Mouse (Mus musculus) 416B (cell line): ENCODE results near the gene Drd2.

Experiments used
- DNase-seq: peaks from one replicate; pipeline ENCODE4 v3.0.0; 2011; ENCODE audit warnings: low read depth

The Drd2 gene

DNA sequence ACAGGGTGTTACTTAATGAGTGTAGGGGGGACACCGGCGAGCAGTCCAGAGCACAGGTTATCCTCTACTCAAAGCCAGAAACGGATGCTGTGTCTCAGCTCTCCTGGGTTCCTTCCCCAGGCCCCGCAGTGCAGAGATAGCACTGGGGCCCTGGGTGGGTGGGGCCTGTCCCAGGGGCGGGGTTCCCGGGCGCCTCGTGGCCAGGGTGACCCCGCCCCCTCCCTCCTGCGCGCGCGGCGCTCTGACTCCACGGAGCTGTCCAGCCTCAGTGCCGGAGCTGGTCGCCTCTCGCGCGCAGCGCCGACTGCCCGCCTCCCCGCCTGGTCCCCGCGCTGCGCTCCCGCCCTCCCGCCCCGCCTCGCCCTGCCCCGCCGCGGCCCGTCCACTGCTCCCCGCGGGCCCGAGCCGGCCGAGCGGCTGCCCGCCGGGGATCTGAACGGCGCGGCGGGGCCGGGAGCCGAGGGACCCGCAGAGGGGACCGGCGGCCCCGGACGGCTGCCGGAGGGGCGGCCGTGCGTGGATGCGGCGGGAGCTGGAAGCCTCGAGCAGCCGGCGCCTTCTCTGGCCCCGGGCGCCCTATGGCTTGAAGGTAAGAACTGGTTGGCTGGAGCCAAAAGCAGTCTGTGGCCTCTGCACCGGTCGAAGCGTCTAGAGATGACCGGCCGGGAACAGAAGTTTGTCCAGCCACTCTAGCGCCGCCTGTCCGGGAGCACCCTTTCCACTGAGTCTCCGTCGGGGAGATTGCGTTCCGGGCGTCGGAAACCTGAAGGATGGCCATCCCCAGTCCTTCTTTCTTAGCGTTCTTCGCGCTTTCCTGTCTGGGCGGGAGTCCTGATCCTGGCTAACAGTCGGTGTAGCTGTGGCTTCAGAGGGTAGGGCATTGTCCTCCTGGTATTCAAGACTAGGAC, at the start of gene Drd2:
Gene Drd2, plus strand, starts transcription at position 492 of the 908 bp plus-strand sequence.
- DNase-seq, result no peak

GRCm38 (mm10) chr9:49295101-49295500, 45.3 kb upstream of the Drd2 start:
- DNase-seq, result no peak

- DNase-seq, result no peak
These were observed 32.9 kb upstream of the Drd2 start for GRCm38 (mm10) chr9:49307576-49307975.

- DNase-seq, result no peak
These were observed 29.6 kb upstream of the Drd2 start for GRCm38 (mm10) chr9:49310821-49311220.

- DNase-seq, result no peak
These were observed 21.8 kb upstream of the Drd2 start for GRCm38 (mm10) chr9:49318638-49319037.

- no peak for DNase-seq
These were observed 578 bp downstream of the Drd2 start for GRCm38 (mm10) chr9:49341044-49341365.

GRCm38 (mm10) chr9:49365763-49366162, 25.3 kb downstream of the Drd2 start:
- no peak for DNase-seq

GRCm38 (mm10) chr9:49373946-49374345, 33.5 kb downstream of the Drd2 start:
- DNase-seq, result no peak

GRCm38 (mm10) chr9:49379962-49380361, 39.5 kb downstream of the Drd2 start:
- DNase-seq, result no peak

DNA sequence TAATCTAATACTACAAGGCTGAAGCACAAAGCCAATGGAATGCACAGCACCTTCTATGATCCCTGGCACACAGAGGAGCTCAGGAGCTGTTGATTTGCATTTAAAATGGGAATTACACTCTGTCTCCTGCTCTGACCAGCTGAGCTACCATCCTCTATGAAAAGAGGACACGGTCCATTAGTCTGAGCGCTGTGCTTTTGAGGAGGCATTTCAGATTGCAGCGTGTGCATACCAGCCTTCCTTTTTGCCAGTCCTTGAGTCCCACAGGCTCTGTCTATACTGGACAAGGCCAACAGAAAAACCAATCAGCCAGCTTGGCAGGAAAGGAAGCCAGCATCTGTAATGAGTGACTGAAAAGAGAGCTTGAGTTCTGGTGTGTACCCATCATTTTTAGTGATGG, 43.6 kb downstream of the Drd2 start:
- DNase-seq, result no peak

DNA sequence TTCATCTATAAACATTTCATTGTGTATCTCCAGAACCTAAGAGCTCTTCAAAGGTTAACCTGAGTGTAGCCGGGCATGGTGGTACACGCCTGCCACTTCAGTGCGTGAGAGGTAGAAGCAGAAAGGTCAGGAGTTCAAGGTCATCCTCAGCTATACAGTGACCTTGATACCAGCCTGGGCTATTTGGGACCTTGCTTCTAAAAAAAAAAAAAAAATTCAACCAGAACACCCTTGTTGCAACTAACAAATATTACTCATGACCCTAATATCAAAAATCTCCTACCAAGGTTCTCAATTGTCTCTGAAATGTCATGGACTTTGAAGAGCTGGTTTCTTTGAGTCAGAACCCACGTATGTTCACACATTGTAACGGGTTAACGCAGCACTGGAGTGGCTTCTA, 44.4 kb downstream of the Drd2 start:
- DNase-seq, result no peak

DNA sequence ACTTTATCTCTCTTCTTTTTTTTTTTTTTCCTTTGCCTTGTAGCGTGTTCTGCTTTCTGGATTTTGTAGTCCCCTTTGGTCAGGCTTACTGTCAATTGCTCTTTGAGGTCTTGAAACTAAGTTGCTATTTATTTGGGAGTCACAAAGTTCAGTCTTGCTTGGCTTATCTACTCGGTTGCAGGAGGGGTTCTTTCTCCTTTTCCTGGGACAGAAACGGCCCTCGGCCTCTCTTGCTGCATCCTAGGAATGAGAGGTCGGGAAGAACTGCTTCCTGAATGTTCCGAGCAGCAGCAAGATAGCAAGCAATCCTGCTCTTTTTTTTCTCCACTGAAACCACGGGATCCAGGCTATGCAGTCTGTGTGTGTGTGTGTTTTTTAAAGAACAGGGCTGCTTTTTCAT, 44.9 kb downstream of the Drd2 start:
- DNase-seq, result no peak

DNA sequence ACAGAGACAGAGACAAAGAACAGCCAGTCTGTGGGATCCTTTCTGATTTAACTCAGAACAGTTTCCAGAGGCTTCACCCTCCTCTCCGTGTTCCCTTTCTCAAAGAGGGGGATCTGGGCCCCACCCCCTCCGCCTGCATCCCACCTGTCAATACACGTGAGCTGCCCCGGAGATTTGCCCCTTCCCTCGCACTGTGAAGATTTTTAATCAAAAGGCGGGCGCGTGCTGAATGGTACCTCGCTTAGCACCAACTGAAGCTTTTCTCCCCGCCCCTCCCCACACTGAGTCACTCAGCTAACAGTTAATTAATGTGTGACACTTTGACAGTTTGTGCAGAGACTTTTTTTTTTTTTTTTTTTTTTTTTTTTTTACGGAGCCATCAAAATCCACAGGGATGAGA, 45.7 kb downstream of the Drd2 start:
- DNase-seq, result no peak

- no peak for DNase-seq
These were observed 51.8 kb downstream of the Drd2 start for GRCm38 (mm10) chr9:49392242-49392641.

DNA sequence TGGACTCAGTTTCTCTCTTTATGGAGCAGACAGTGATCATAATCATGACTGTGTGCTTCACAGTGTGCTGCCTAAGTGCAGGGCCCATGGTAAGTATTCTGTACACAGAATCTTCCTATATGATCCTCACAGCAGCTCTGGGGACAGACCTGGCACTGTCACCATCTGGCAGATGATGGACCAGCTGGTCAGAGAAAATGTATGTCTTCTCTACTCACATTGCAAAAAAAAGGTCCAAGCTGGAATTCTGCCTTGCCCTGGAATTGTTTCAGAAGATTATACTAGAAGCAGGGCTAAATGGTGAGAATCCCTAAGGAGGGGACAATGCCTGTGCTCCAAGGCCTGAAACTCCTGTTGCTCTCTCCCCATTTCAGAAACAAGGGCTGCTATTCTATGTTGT, 55.6 kb downstream of the Drd2 start:
- DNase-seq, result no peak

DNA sequence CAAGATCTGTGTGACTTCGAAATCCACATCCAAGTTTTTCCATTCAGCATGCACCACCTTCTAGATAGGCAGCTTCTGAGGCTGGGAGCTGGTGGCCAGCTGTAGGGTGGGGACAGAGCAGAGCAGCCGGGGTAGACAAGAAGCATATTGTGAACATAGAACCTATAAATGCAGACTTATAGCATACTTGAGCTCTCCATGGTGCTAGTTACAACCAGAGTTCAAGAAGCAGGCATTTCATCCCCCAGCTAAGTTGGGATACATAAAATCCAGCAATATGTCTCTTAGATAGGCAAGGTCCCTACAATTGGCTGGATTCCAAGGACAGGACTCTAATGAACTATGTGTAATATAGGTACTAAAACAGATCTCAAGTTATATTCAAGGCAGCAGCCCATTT, 63.3 kb downstream of the Drd2 start:
- peak; percentile 1 for DNase-seq

GRCm38 (mm10) chr9:49407028-49407427, 66.6 kb downstream of the Drd2 start:
- no peak for DNase-seq

DNA sequence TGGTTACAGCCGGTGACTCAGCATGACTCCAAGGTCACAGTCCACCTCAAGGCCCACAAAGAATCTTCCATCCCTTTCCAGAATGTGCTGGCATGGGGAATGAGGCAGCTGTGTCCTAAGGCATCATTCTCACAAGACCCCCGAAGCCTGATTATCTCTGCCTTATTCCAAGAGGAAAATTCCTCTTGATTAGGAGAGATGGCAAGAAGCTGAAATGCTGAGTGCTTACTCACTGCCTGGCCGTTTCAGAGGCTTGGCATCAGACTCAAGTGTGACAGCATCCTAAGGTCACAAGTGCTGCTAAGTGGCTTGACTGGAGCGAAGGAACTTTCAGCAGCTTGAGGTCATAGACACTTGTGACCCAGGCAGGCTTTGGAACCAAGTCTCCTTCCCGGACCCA, 70.2 kb downstream of the Drd2 start:
- peak; percentile 12 for DNase-seq

DNA sequence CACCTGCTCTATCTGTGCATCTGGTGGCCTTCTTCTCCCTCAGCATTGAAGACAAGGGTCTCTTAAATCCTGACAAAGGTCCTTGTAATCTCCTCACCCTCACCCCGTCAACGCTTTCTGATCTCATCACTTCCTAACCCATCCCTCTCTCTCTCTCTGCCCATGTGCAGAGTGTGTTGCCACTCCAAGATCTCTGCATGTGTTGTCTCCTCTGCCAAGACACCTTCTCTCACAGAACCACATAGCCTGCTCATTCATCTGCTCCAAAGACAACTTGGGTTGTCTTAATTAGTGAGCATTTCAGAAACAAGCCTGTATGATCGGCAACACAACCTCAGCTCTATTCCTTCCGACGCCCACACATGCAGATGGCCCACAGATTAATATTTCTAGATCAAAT, 83.4 kb downstream of the Drd2 start:
- no peak for DNase-seq

DNA sequence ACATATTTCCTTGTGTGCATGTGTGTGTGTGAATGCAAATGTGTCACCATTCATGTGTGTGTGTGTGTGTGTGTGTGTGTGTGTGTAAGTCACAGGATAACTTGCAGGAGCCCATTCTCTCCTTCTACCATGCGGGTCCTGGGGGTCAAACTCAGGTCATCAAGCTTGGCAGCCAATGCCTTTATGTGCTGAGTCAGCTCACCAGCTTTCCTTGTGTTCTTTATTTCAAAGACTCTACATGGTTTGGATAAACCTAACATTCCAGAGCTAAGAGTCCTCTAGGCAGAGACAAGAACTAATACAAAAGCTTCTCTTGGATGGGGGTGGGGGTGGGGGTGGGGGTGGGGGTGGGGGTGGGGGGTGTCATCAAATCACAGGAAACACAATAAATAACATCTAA, 85.2 kb downstream of the Drd2 start:
- no peak for DNase-seq

DNA sequence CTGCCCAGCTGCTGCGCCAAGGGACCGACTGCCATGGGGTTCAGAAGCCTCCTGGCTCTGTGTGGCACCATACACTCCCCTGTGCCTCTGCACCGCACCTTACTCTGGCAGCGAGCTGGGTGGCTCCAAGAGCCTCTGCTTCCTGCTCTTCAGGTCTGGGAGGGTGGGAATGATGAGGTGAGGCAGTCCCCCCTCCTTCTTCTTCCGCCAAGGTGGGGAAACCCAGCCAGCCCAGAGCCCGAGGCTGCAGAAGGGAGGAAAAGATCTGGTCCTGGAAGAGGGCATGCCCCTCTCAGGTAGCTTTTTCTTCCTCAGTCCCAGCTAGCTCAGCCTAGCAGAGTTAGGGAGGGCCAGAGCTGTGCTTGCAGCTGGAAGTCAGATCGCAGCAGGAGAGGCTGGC, 86.5 kb downstream of the Drd2 start, which contains the start of gene Ankk1:
Gene Ankk1, minus strand, starts transcription at position 101 of the 400 bp plus-strand sequence.
- DNase-seq, result no peak

DNA sequence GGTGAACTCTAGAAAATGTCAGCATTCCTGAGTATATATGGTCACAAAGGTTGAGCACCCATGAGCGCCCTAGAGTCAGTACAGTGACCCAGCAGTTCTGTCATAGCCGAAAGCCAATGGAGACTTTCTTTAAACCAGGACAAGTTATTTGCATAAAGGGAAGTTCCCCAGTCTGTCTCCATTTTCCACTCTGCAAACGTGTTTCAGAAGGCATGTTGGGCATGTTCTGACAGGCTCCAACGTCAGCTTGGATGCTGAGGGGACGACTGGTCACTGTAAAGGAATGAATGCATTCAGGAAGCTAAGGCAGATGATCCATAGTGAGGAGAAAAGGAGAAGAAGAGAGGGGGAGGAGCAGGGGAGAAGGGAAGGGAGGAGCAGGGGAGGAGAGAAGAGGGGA, 87.1 kb downstream of the Drd2 start:
- DNase-seq, result peak; percentile 1

DNA sequence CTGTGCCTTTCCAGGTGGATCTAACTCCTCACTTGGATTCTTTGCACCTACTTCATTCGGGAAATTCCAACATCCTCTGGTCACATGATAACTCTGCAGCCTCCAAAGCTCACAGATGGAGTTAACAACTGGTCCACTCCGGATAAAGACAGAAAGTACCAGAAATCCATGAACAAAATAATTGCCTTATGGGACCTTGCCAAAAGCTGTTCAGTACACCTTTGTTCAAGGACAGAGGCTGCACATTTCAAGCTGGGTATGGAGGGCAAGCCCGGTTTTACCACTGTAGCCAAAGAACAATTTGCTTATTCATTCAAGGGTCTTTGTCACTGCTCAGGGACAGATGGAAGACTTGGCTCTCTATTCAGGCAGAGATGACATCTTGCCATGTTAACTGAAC, 102.2 kb downstream of the Drd2 start:
- DNase-seq, result no peak

GRCm38 (mm10) chr9:49450491-49450890, 110.1 kb downstream of the Drd2 start:
- no peak for DNase-seq
